Mouse (Mus musculus): ENCODE measurements around the gene Ppp6r1. TPM values are rescaled to one million over a fixed set of nuclear protein-coding genes. Genes with fewer than 3 reads are reported as not detected.
"Not testable (repeated sequence)": the region's sequence is repeated elsewhere in the genome, so short reads cannot be mapped to it uniquely, and the experiment has no call there.

Gene Ppp6r1
- polyA plus RNA-seq, 1 experiment, result 89.0 TPM

- H3K4me1 ChIP-seq (ENCODE audit: control insufficient read depth, insufficient read depth, low read length), result no peaks in the 10 kb centered on the region; the same call in 1 of the 2 replicates
- 85% methylated on average over 12 of the region's 12 CpGs for WGBS
These were observed 47.3 kb downstream of the Ppp6r1 start for GRCm38 (mm10) chr7:4611511-4611910.

GRCm38 (mm10) chr7:4608002-4608401 is 50.8 kb downstream of the Ppp6r1 start:
- Histone ChIP-seq H3K4me1 (ENCODE audit: control insufficient read depth, insufficient read depth, low read length) (no peaks in the 10 kb centered on the region), H3K4me3 (replicated peaks; ENCODE audit: control insufficient read depth, low read depth, low read length) (no peak overlapping the region), H3K27ac (ENCODE audit: control insufficient read depth, insufficient read depth, low read depth, low read length, poor library complexity) (no peak overlapping the region)
- WGBS, result 46% methylated on average over 5 of the region's 5 CpGs
- TF ChIP-seq POLR2A (IDR thresholded peaks at IDR 0.05; ENCODE audit: borderline replicate concordance, control insufficient read depth, low read depth, low read length) (no peak), CTCF (IDR thresholded peaks at IDR 0.05; ENCODE audit: control insufficient read depth, insufficient read depth, low read length) (no peak)

More at GRCm38 (mm10) chr7:4611511-4611910, 47.3 kb downstream of the Ppp6r1 start:
- no peak for TF ChIP-seq POLR2A (IDR thresholded peaks at IDR 0.05; ENCODE audit: borderline replicate concordance, control insufficient read depth, low read depth, low read length)
- Histone ChIP-seq H3K4me3 (replicated peaks; ENCODE audit: control insufficient read depth, low read depth, low read length) (no peak overlapping the region), H3K27ac (ENCODE audit: control insufficient read depth, insufficient read depth, low read depth, low read length, poor library complexity) (no peak overlapping the region)

DNA sequence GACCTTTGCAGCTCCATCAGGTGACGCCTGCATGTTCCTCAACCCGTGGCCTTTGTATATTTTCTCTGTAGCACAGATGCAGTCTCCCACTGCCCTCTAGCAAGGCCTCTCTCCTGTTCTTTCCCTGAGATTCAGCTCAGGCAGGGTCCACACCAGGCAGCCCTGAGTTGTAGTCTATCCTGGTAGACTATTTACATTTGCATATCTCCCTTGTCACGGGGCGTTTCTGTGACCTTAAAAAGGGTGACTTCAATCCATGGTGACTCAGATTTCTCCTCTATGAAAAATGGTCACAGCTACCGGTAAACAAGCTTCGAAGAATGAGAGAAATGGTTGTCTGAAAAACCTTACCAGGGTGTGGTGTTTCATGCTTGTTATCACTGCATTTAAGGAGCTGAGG is 54.9 kb downstream of the Ppp6r1 start, which contains the start of gene Ptprh:
Gene Ptprh, minus strand, starts transcription at position 169 of the 400 bp plus-strand sequence.
- WGBS, result 70% methylated on average over 6 of the region's 6 CpGs
- no peaks in the 10 kb centered on the region for H3K4me1 ChIP-seq (ENCODE audit: control insufficient read depth, insufficient read depth, low read length)
- no peak for TF ChIP-seq POLR2A (IDR thresholded peaks at IDR 0.05; ENCODE audit: borderline replicate concordance, control insufficient read depth, low read depth, low read length)
- no peak for TF ChIP-seq CTCF (IDR thresholded peaks at IDR 0.05; ENCODE audit: control insufficient read depth, insufficient read depth, low read length)
- H3K27ac ChIP-seq (ENCODE audit: control insufficient read depth, insufficient read depth, low read depth, low read length, poor library complexity), result no peak within 1 kb of the TSS
- H3K4me3 ChIP-seq (replicated peaks; ENCODE audit: control insufficient read depth, low read depth, low read length), result no peak within 1 kb of the TSS

DNA sequence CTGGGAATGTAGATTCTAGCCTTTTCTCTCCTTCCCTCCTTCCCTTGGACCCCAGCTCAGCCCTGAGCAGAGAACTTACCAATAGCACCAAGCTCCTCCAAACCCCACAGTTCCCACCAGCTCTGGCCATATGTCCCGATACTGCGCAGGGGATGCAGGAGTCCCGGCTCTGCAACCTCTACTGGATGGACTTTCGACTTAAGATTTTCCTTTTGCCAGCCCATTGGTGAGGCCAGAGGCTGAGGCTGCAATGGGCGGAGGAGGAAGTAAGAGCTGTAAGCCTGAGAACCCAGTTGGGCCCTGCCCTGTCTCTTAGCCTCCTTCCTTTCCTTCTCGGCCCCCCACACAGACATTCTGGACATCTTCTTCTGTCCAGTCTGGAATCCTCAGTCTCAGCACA is 55.9 kb downstream of the Ppp6r1 start:
- no peak overlapping the region for H3K27ac ChIP-seq (ENCODE audit: control insufficient read depth, insufficient read depth, low read depth, low read length, poor library complexity)
- H3K4me3 ChIP-seq (replicated peaks; ENCODE audit: control insufficient read depth, low read depth, low read length), result no peak overlapping the region
- no peaks in the 10 kb centered on the region for H3K4me1 ChIP-seq (ENCODE audit: control insufficient read depth, insufficient read depth, low read length)
- 73% methylated on average over 6 of the region's 6 CpGs for WGBS
- TF ChIP-seq CTCF (IDR thresholded peaks at IDR 0.05; ENCODE audit: control insufficient read depth, insufficient read depth, low read length) (no peak), POLR2A (IDR thresholded peaks at IDR 0.05; ENCODE audit: borderline replicate concordance, control insufficient read depth, low read depth, low read length) (no peak)

GRCm38 (mm10) chr7:4597046-4597445 is 61.8 kb downstream of the Ppp6r1 start:
- 28% methylated on average over 4 of the region's 4 CpGs for WGBS
- H3K4me1 ChIP-seq (ENCODE audit: control insufficient read depth, insufficient read depth, low read length); H3K4me3 ChIP-seq (replicated peaks; ENCODE audit: control insufficient read depth, low read depth, low read length); H3K27ac ChIP-seq (ENCODE audit: control insufficient read depth, insufficient read depth, low read depth, low read length, poor library complexity): not testable (repeated sequence)

Other genes with a start within 250 kb of the Ppp6r1 start
- gene Rdh13, start 213.4 kb downstream of the Ppp6r1 start, polyA plus RNA-seq (2011; ENCODE audit: insufficient read depth, insufficient read length, low replicate concordance, missing spikeins), result 3.6 and 6.9 TPM in 2 replicates
- gene Eps8l1, start 198.3 kb downstream of the Ppp6r1 start, polyA plus RNA-seq (2011; ENCODE audit: insufficient read depth, insufficient read length, low replicate concordance, missing spikeins), result 7.3 and 16.5 TPM in 2 replicates
- 163 and 340 TPM in 2 replicates for gene Ppp1r12c, start 157.3 kb downstream of the Ppp6r1 start, polyA plus RNA-seq (2011; ENCODE audit: insufficient read depth, insufficient read length, low replicate concordance, missing spikeins)
- 7.4 and 30.5 TPM in 2 replicates for gene Tnnt1, start 142.6 kb downstream of the Ppp6r1 start, polyA plus RNA-seq (2011; ENCODE audit: insufficient read depth, insufficient read length, low replicate concordance, missing spikeins)
- 4.9 and 25.9 TPM in 2 replicates for gene Tnni3, start 134.8 kb downstream of the Ppp6r1 start, polyA plus RNA-seq (2011; ENCODE audit: insufficient read depth, insufficient read length, low replicate concordance, missing spikeins)
- gene Dnaaf3, start 126.6 kb downstream of the Ppp6r1 start, polyA plus RNA-seq (2011; ENCODE audit: insufficient read depth, insufficient read length, low replicate concordance, missing spikeins), result 1.2 and 2.2 TPM in 2 replicates
- gene Syt5, start 111.5 kb downstream of the Ppp6r1 start, polyA plus RNA-seq (2011; ENCODE audit: insufficient read depth, insufficient read length, low replicate concordance, missing spikeins), result 0.74 TPM in 1 of 2 replicates, not detected in the other
- not detected in 2 replicates for gene Ptprh, start 55.0 kb downstream of the Ppp6r1 start, polyA plus RNA-seq (2011; ENCODE audit: insufficient read depth, insufficient read length, low replicate concordance, missing spikeins)
- gene Tmem86b, start 27.6 kb downstream of the Ppp6r1 start, polyA plus RNA-seq (2011; ENCODE audit: insufficient read depth, insufficient read length, low replicate concordance, missing spikeins), result 36.2 and 42.5 TPM in 2 replicates
- 11.7 and 19.8 TPM in 2 replicates for gene Hspbp1, start 26.0 kb upstream of the Ppp6r1 start, polyA plus RNA-seq (2011; ENCODE audit: insufficient read depth, insufficient read length, low replicate concordance, missing spikeins)
- gene Brsk1, start 31.6 kb upstream of the Ppp6r1 start, polyA plus RNA-seq (2011; ENCODE audit: insufficient read depth, insufficient read length, low replicate concordance, missing spikeins), result 3.7 TPM in 1 of 2 replicates, not detected in the other
- 5.1 and 7.2 TPM in 2 replicates for gene Tmem150b, start 66.2 kb upstream of the Ppp6r1 start, polyA plus RNA-seq (2011; ENCODE audit: insufficient read depth, insufficient read length, low replicate concordance, missing spikeins)
- gene Kmt5c, start 81.1 kb upstream of the Ppp6r1 start, polyA plus RNA-seq (2011; ENCODE audit: insufficient read depth, insufficient read length, low replicate concordance, missing spikeins), result 98.4 and 144 TPM in 2 replicates
- gene Cox6b2, start 94.1 kb upstream of the Ppp6r1 start, polyA plus RNA-seq (2011; ENCODE audit: insufficient read depth, insufficient read length, low replicate concordance, missing spikeins), result 169 and 179 TPM in 2 replicates
- gene Fam71e2, start 112.3 kb upstream of the Ppp6r1 start, polyA plus RNA-seq (2011; ENCODE audit: insufficient read depth, insufficient read length, low replicate concordance, missing spikeins), result not detected in 2 replicates
- not detected in 2 replicates for gene Il11, start 123.8 kb upstream of the Ppp6r1 start, polyA plus RNA-seq (2011; ENCODE audit: insufficient read depth, insufficient read length, low replicate concordance, missing spikeins)
- gene Tmem190, start 123.9 kb upstream of the Ppp6r1 start, polyA plus RNA-seq (2011; ENCODE audit: insufficient read depth, insufficient read length, low replicate concordance, missing spikeins), result not detected in 2 replicates
- 3.9 and 12.0 TPM in 2 replicates for gene Tmem238, start 130.6 kb upstream of the Ppp6r1 start, polyA plus RNA-seq (2011; ENCODE audit: insufficient read depth, insufficient read length, low replicate concordance, missing spikeins)
- 441 and 887 TPM in 2 replicates for gene Rpl28, start 133.9 kb upstream of the Ppp6r1 start, polyA plus RNA-seq (2011; ENCODE audit: insufficient read depth, insufficient read length, low replicate concordance, missing spikeins)
- gene Ube2s, start 153.6 kb upstream of the Ppp6r1 start, polyA plus RNA-seq (2011; ENCODE audit: insufficient read depth, insufficient read length, low replicate concordance, missing spikeins), result 367 and 488 TPM in 2 replicates
- 0.25 and 0.67 TPM in 2 replicates for gene Shisa7, start 185.7 kb upstream of the Ppp6r1 start, polyA plus RNA-seq (2011; ENCODE audit: insufficient read depth, insufficient read length, low replicate concordance, missing spikeins)
- 3.9 and 12.4 TPM in 2 replicates for gene Isoc2b, start 211.2 kb upstream of the Ppp6r1 start, polyA plus RNA-seq (2011; ENCODE audit: insufficient read depth, insufficient read length, low replicate concordance, missing spikeins)
- gene Isoc2a, start 218.1 kb upstream of the Ppp6r1 start, polyA plus RNA-seq (2011; ENCODE audit: insufficient read depth, insufficient read length, low replicate concordance, missing spikeins), result 10.7 and 21.3 TPM in 2 replicates
- not detected in 2 replicates for gene Gm36210, start 247.5 kb upstream of the Ppp6r1 start, polyA plus RNA-seq (2011; ENCODE audit: insufficient read depth, insufficient read length, low replicate concordance, missing spikeins)